Mouse (Mus musculus) large intestine, adult 2 months (tissue): Measurements from ENCODE around the gene Ckap5. TPM values are rescaled to one million over a fixed set of nuclear protein-coding genes. Genes with fewer than 3 reads are reported as not detected.

Source experiments
- DNase-seq: peaks from one replicate; pipeline ENCODE4 v3.0.0-alpha.2; 2012; ENCODE audit warnings: low read depth, low spot score
- WGBS: fragments of 180-500 bp; shearing (Covaris S2); methylation state at CpG from one replicate; pipeline ENCODE4 v1.1.7; 2018; 5-methylcytosine and 5-hydroxymethylcytosine counted together
- polyA plus RNA-seq: library from polyadenylated mRNA; depleted of rRNA; stranded (reverse); fragments of >200 nt; gene quantifications from 2 replicates; pipeline ENCODE4 v1.2.3, GENCODE M21; 2012; rRNA removed

The Ckap5 gene
- polyA plus RNA-seq, 1 experiment, result 6.1 TPM

GRCm38 (mm10) chr2:91649553-91650359, 123.2 kb downstream of the Ckap5 start, which contains the start of the genes Zfp408 and Arhgap1:
Zfp408 (minus strand) TSS chr2:91649791.
Arhgap1 (plus strand) TSS chr2:91649860.
- DNase-seq, result peak; percentile 98
- WGBS, result under 1% methylated on average over 44 of the region's 44 CpGs

- WGBS, result 2% methylated on average over 16 of the region's 16 CpGs
- DNase-seq, result no peak
Observed at GRCm38 (mm10) chr2:91650360-91650995, 123.9 kb downstream of the Ckap5 start.

GRCm38 (mm10) chr2:91651458-91652258, 125.1 kb downstream of the Ckap5 start:
- no peak for DNase-seq
- 50% methylated on average over 14 of the region's 14 CpGs for WGBS

GRCm38 (mm10) chr2:91652863-91653262, 126.3 kb downstream of the Ckap5 start:
- 45% methylated on average over 6 of the region's 6 CpGs for WGBS

GRCm38 (mm10) chr2:91655388-91655787, 128.8 kb downstream of the Ckap5 start:
- DNase-seq, result peak; percentile 45
- WGBS, result 37% methylated on average over 5 of the region's 5 CpGs

More at GRCm38 (mm10) chr2:91652863-91653262, 126.3 kb downstream of the Ckap5 start:
- DNase-seq, result no peak

GRCm38 (mm10) chr2:91655827-91656226, 129.3 kb downstream of the Ckap5 start:
- 53% methylated on average over 6 of the region's 6 CpGs for WGBS
- DNase-seq, result no peak

- 62% methylated on average over 8 of the region's 8 CpGs for WGBS
- DNase-seq, result no peak
Observed at GRCm38 (mm10) chr2:91656774-91657173, 130.2 kb downstream of the Ckap5 start.

GRCm38 (mm10) chr2:91659657-91660056, 133.1 kb downstream of the Ckap5 start:
- 95% methylated on average over 8 of the region's 8 CpGs for WGBS

GRCm38 (mm10) chr2:91660981-91661380, 134.4 kb downstream of the Ckap5 start:
- WGBS, result 84% methylated on average over 6 of the region's 6 CpGs

More at GRCm38 (mm10) chr2:91659657-91660056, 133.1 kb downstream of the Ckap5 start:
- no peak for DNase-seq

GRCm38 (mm10) chr2:91664780-91665179, 138.2 kb downstream of the Ckap5 start:
- DNase-seq, result no peak

More at GRCm38 (mm10) chr2:91660981-91661380, 134.4 kb downstream of the Ckap5 start:
- DNase-seq, result no peak

GRCm38 (mm10) chr2:91666386-91666910, 139.9 kb downstream of the Ckap5 start:
- no peak for DNase-seq
- 81% methylated on average over 6 of the region's 6 CpGs for WGBS

- no peak for DNase-seq
Observed at GRCm38 (mm10) chr2:91667747-91668146, 141.2 kb downstream of the Ckap5 start.

GRCm38 (mm10) chr2:91669326-91669725, 142.8 kb downstream of the Ckap5 start:
- 93% methylated on average over 8 of the region's 8 CpGs for WGBS
- DNase-seq, result no peak

More at GRCm38 (mm10) chr2:91667747-91668146, 141.2 kb downstream of the Ckap5 start:
- WGBS, result 62% methylated on average over 2 of the region's 2 CpGs

- no peak for DNase-seq
- WGBS, result 69% methylated on average over 6 of the region's 6 CpGs
Observed at GRCm38 (mm10) chr2:91670038-91670437, 143.5 kb downstream of the Ckap5 start.

Other genes starting within 250 kb of the Ckap5 start
- gene 1110051M20Rik, start 82.1 kb upstream of the Ckap5 start, polyA plus RNA-seq, result 8.4 and 8.5 TPM in 2 replicates
- 7.4 and 13.1 TPM in 2 replicates for gene Lrp4, start 69.3 kb upstream of the Ckap5 start, polyA plus RNA-seq
- gene F2, start 109.7 kb downstream of the Ckap5 start, polyA plus RNA-seq, result 0.38 and 0.50 TPM in 2 replicates
- 8.3 and 14.5 TPM in 2 replicates for gene Zfp408, start 123.0 kb downstream of the Ckap5 start, polyA plus RNA-seq
- gene Arhgap1, start 123.1 kb downstream of the Ckap5 start, polyA plus RNA-seq, result 112 and 132 TPM in 2 replicates
- gene Atg13, start 183.8 kb downstream of the Ckap5 start, polyA plus RNA-seq, result 26.3 and 29.6 TPM in 2 replicates
- 3.3 and 3.4 TPM in 2 replicates for gene Harbi1, start 184.1 kb downstream of the Ckap5 start, polyA plus RNA-seq
- 15.8 and 20.1 TPM in 2 replicates for gene Ambra1, start 203.4 kb downstream of the Ckap5 start, polyA plus RNA-seq